Mouse (Mus musculus): ENCODE data around the gene Olfr1220.

Olfr1220 gene

GRCm38 (mm10) chr2:89106735-89107134, at the start of gene Olfr1220:
TSS of gene Olfr1220 (minus strand) at chr2:89106835.
- no peak for DNase-seq (ENCODE audit: extremely low spot score, low read depth, low spot score)

- DNase-seq (ENCODE audit: extremely low spot score, low read depth, low spot score) = no peak
Measured at GRCm38 (mm10) chr2:89151460-89151859, 44.8 kb upstream of the Olfr1220 start, which contains the start of gene Olfr1223. TSS of gene Olfr1223 (minus strand) at chr2:89151560.

GRCm38 (mm10) chr2:89132954-89133353, 26.3 kb upstream of the Olfr1220 start, which contains the start of gene Olfr1222:
TSS of gene Olfr1222 (minus strand) at chr2:89133054.
- no peak for DNase-seq (ENCODE audit: extremely low spot score, low read depth, low spot score)

GRCm38 (mm10) chr2:89117183-89117582, 10.5 kb upstream of the Olfr1220 start, which contains the start of gene Olfr1221:
TSS of gene Olfr1221 (minus strand) at chr2:89117283.
- no peak for DNase-seq (ENCODE audit: extremely low spot score, low read depth, low spot score)

- no peak for DNase-seq (ENCODE audit: extremely low spot score, low read depth, low spot score)
Measured at GRCm38 (mm10) chr2:89105651-89106050, 984 bp downstream of the Olfr1220 start.

GRCm38 (mm10) chr2:89093848-89094247, 12.8 kb downstream of the Olfr1220 start:
- DNase-seq (ENCODE audit: extremely low spot score, low read depth, low spot score) = no peak

- no peak for DNase-seq (ENCODE audit: extremely low spot score, low read depth, low spot score)
Measured at GRCm38 (mm10) chr2:89083413-89083812, 23.2 kb downstream of the Olfr1220 start, which contains the start of gene Olfr1219. TSS of gene Olfr1219 (minus strand) at chr2:89083513.

GRCm38 (mm10) chr2:89081487-89081886, 25.1 kb downstream of the Olfr1220 start:
- DNase-seq (ENCODE audit: extremely low spot score, low read depth, low spot score) = no peak

- DNase-seq (ENCODE audit: extremely low spot score, low read depth, low spot score) = no peak
Measured at GRCm38 (mm10) chr2:89061087-89061486, 45.5 kb downstream of the Olfr1220 start, which contains the start of gene Olfr1218. TSS of gene Olfr1218 (minus strand) at chr2:89061187.
